Mouse (Mus musculus) small intestine, adult 2 months (tissue): Measurements from ENCODE around the gene Syt17. TPM values are rescaled to one million over a fixed set of nuclear protein-coding genes. Genes with fewer than 3 reads are reported as not detected.

ENCODE experiments used
- H3K27ac ChIP-seq: fragments of 200-500 bp; 2 replicates; pipeline ENCODE4 v1.5.1; 2012; ENCODE audit warnings: low read depth, low read length, control low read depth, inconsistent platforms; ENCODE audit not compliant: insufficient read depth
- H3K27me3 ChIP-seq: fragments of 200-500 bp; 2 replicates; pipeline ENCODE4 v1.6.1; 2012; ENCODE audit warnings: mild to moderate bottlenecking, moderate library complexity, low read length, inconsistent platforms; ENCODE audit not compliant: control insufficient read depth, insufficient read depth
- H3K36me3 ChIP-seq: fragments of 200-500 bp; 2 replicates; pipeline ENCODE4 v1.6.1; 2012; ENCODE audit warnings: mild to moderate bottlenecking, low read length, control low read depth, inconsistent platforms; ENCODE audit not compliant: control insufficient read depth, insufficient read depth
- H3K4me1 ChIP-seq: fragments of 200-500 bp; 2 replicates; pipeline ENCODE4 v1.6.1; 2012; ENCODE audit warnings: low read length, inconsistent platforms, mixed read lengths; ENCODE audit not compliant: control insufficient read depth, insufficient read depth, insufficient read length
- H3K4me3 ChIP-seq: fragments of 200-500 bp; 2 replicates; pipeline ENCODE4 v1.5.1; 2012; ENCODE audit warnings: low read depth, mild to moderate bottlenecking, control low read depth, inconsistent platforms, low read length, moderate library complexity
- CTCF ChIP-seq: fragments of 200-500 bp; IDR thresholded peaks from 2 replicates; pipeline ENCODE4 v1.5.1; 2012; ENCODE audit warnings: low read depth, mild to moderate bottlenecking, control low read depth, inconsistent platforms, low read length, moderate library complexity, mixed read lengths; ENCODE audit not compliant: insufficient replicate concordance, insufficient read length; ENCODE audit errors: extremely low read depth
- POLR2A ChIP-seq: fragments of 200-500 bp; IDR thresholded peaks from 2 replicates; pipeline ENCODE4 v1.6.1; 2012; ENCODE audit warnings: low read depth, mild to moderate bottlenecking, control low read depth, inconsistent platforms, low read length, moderate library complexity
- WGBS: fragments of 180-500 bp; shearing (Covaris S2); methylation state at CpG from one replicate; pipeline ENCODE4 v1.1.7; 2018; 5-methylcytosine and 5-hydroxymethylcytosine counted together
- polyA plus RNA-seq: library from polyadenylated mRNA; depleted of rRNA; stranded (reverse); fragments of >200 nt; gene quantifications from 2 replicates; pipeline ENCODE4 v1.2.3, GENCODE M21; 2012

Gene Syt17
- polyA plus RNA-seq, 1 experiment, result 2.9 TPM

DNA sequence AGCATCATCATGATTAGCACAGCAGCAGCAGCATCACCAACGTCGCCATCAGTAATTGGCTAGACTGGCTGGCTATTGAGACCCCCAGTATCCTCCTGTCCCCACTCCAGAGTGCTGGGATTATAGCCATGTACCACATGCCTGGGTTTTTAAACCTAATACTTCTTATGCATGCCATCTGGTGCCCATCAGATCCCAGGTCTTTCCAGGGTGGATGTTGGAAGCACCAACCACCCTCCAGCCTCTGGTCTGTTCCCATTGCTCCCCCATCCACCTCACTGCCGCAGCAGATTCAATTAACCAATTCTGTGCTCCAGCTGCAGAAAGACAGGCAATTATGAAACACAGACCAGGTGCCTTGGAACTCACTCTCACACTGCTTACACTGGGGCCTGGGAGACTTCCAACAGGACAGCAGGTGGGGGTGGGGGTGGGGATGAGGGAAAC, 45.4 kb downstream of the Syt17 start:
- Histone ChIP-seq H3K4me1 (no peaks in the 10 kb centered on the region), H3K27me3 (no peaks in the 10 kb centered on the region), H3K4me3 (no peak overlapping the region), H3K36me3 (no peaks in the 10 kb centered on the region), H3K27ac (no peak overlapping the region)
- 65% methylated on average over 3 of the region's 3 CpGs for WGBS
- TF ChIP-seq POLR2A (no peak), CTCF (no peak)

DNA sequence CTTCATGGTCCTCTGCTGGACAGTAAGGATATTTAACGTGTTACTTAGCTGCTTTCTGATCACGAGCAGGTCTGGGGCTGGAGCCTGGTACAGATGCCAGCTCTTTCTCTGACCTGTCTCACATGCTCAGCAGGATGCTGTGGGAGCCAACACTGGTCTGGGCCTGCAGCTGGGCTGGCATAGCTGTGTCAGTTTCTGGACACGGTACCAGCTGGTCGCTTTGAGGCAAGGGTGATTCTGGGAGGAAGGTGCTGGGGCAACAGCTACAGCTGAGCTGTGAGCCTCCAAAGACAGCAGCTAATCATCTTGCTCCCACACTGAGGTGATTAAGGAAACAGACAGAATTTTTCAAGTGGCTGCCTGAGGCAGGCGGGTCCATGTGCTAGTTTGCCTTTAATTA, 46.1 kb downstream of the Syt17 start:
- no peak overlapping the region for H3K27ac ChIP-seq
- 78% methylated on average over 5 of the region's 5 CpGs for WGBS
- H3K36me3 ChIP-seq, result no peaks in the 10 kb centered on the region
- no peaks in the 10 kb centered on the region for H3K27me3 ChIP-seq
- H3K4me3 ChIP-seq, result no peak overlapping the region
- TF ChIP-seq CTCF, result no peak
- no peak for TF ChIP-seq POLR2A
- H3K4me1 ChIP-seq, result no peaks in the 10 kb centered on the region

DNA sequence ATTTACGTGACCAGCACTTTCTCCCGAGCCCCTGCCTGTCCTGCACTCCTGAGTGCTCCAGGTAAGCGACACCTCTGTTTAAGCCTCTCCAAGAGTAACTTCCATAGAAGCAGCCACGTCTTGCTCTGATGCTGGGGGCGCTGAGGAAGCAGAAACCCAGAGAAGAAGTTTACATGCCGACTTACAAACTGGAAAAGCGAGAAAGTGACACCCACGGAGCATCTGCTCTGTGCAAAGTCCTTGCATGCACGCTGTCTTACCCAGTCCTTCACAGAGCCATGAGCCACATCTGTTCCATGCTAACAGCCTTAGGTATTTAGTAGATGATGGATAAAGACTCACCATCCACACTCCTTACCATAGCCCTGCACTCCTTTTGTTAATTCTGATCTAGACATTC, 48.3 kb downstream of the Syt17 start:
- 82% methylated on average over 9 of the region's 9 CpGs for WGBS
- no peaks in the 10 kb centered on the region for H3K27me3 ChIP-seq
- H3K4me3 ChIP-seq, result no peak overlapping the region
- TF ChIP-seq CTCF, result no peak
- TF ChIP-seq POLR2A, result no peak
- no peaks in the 10 kb centered on the region for H3K36me3 ChIP-seq
- H3K4me1 ChIP-seq, result no peaks in the 10 kb centered on the region
- no peak overlapping the region for H3K27ac ChIP-seq

DNA sequence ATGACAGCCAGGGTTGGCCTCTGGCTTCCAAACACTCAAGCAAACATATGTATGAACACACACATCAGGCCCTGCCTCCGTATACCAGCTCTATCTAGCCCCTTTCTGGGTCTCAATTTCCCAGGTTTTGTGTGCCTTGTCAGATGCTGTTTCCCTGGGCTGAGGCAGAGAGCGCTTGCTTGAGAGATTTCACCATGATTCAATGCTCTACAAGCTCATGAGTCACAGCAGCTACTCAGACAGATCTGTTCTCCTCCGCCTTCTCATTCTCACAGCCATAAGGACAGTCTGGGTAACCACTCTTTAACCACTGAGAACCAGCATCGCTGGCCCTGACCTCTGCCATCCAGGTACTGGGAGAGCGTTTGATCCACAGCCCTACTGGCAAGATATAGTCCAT, 57.3 kb downstream of the Syt17 start:
- TF ChIP-seq POLR2A, result no peak
- no peak for TF ChIP-seq CTCF
- H3K4me3 ChIP-seq, result no peak overlapping the region
- no peaks in the 10 kb centered on the region for H3K4me1 ChIP-seq
- WGBS, result 88% methylated on average over 5 of the region's 5 CpGs
- no peaks in the 10 kb centered on the region for H3K27me3 ChIP-seq
- H3K27ac ChIP-seq, result no peak overlapping the region
- no peaks in the 10 kb centered on the region for H3K36me3 ChIP-seq

DNA sequence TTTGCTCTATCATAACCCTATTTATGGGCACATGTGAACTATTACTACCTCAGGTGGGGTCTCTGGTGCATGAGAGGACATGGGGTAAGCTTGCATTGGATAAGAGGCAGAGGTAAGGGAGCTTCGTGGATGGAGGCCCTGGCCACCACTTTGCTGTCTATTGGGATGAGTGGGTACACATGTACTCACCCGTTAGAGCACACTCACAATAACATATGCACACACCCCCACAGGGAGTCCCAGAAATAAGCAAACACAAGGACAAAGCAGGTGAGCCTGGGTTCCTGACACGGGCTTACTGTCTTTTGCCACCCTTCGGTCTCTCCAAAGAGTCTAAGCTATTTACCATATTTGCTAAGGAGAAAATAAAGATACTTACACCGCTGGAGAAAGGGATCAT, 67.0 kb downstream of the Syt17 start:
- Histone ChIP-seq H3K4me1 (no peaks in the 10 kb centered on the region), H3K27ac (no peak overlapping the region), H3K36me3 (no peaks in the 10 kb centered on the region), H3K27me3 (no peaks in the 10 kb centered on the region), H3K4me3 (no peak overlapping the region)
- 91% methylated on average over 5 of the region's 5 CpGs for WGBS
- TF ChIP-seq POLR2A, result no peak
- no peak for TF ChIP-seq CTCF

DNA sequence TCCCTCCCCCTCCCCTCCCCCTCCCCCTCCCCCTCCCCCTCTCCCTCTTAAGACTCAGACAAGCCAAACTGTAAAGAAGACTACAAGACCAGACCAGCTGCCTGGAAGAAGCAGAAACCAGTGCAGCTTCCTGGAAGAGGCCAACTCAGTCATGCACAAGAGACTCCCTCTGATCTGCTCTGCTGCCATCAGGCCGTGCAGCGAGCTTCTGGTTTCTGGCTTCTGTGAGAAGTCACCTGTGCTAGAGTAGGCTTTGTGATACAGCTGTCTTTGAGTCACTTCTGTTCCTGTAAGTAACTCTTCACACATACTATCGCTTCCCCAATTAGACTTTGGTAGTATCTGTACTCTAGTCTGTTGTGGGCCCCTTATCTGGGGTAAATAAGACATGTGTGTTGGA, 68.0 kb downstream of the Syt17 start:
- 78% methylated on average over 3 of the region's 3 CpGs for WGBS
- H3K36me3 ChIP-seq, result no peaks in the 10 kb centered on the region
- TF ChIP-seq POLR2A, result no peak
- no peak for TF ChIP-seq CTCF
- H3K4me1 ChIP-seq, result no peaks in the 10 kb centered on the region
- H3K4me3 ChIP-seq, result no peak overlapping the region
- H3K27ac ChIP-seq, result no peak overlapping the region
- no peaks in the 10 kb centered on the region for H3K27me3 ChIP-seq

DNA sequence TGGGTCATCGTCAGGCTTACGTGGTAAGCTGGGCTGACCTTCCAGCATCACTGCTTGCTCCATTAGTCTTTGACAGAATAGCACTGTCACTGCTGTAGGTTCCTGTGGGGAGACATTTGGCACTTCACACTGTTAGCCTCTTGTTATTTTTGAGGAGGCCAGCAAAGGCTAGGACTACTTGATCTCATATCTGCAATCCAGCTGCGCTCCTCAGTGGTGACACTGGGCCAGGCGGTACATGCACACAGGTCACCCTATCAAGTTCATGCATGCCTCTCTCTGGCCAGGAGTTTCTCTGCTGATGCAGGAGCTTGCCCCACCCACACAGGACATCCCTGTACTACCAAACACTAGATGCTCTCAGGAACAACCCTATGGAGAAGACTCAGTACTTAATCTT, 71.4 kb downstream of the Syt17 start:
- no peaks in the 10 kb centered on the region for H3K4me1 ChIP-seq
- H3K4me3 ChIP-seq, result no peak overlapping the region
- H3K27ac ChIP-seq, result no peak overlapping the region
- H3K27me3 ChIP-seq, result no peaks in the 10 kb centered on the region
- H3K36me3 ChIP-seq, result no peaks in the 10 kb centered on the region
- 89% methylated on average over 4 of the region's 4 CpGs for WGBS
- TF ChIP-seq CTCF (no peak), POLR2A (no peak)

DNA sequence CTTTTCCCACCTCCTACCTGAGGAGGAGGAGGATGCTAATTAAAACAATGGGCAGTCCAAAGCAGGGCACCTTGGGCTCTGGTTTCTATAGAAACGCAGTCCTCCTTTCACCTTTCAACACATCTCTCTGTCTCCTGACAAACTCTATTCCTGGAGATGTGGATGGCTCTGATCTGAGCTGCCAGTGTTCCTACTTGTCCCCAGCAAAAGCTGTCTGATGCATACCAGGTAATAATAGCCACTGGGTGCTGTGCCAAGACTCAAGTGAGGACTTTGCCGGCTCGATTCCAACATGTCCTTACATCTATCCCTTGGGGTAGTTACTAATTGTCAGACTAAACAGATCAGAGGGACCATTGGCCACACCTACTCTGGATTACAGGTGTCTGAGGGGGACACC, 72.7 kb downstream of the Syt17 start:
- Histone ChIP-seq H3K27me3 (no peaks in the 10 kb centered on the region), H3K4me1 (no peaks in the 10 kb centered on the region), H3K4me3 (no peak overlapping the region), H3K27ac (no peak overlapping the region), H3K36me3 (no peaks in the 10 kb centered on the region)
- 77% methylated on average over 3 of the region's 3 CpGs for whole genome bisulfite sequencing
- no peak for TF ChIP-seq CTCF
- TF ChIP-seq POLR2A, result no peak

DNA sequence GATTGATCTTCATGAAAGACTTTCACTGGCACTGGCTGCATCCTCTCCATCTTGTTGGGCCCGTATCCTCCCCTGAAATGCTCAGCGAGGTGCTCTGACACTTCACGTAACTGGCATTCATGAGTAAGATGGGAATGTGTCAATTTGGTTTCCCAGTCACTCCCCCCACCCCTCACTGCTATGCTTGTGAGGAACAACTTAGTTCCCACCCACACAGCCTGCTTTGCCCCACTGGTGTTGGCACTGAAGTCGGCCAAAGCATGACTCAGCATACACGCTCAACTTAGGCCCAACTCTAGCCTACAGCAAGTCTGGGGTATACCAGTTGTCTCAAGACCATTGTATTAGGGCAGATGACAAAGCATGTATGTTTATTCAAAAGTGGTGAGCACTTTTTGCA, 76.7 kb downstream of the Syt17 start:
- no peaks in the 10 kb centered on the region for H3K4me1 ChIP-seq
- no peaks in the 10 kb centered on the region for H3K27me3 ChIP-seq
- H3K4me3 ChIP-seq, result no peak overlapping the region
- 93% methylated on average over 5 of the region's 5 CpGs for WGBS
- no peak for TF ChIP-seq CTCF
- TF ChIP-seq POLR2A, result no peak
- no peak overlapping the region for H3K27ac ChIP-seq
- no peaks in the 10 kb centered on the region for H3K36me3 ChIP-seq
